Mouse (Mus musculus) cerebellum, adult 2 months (tissue): Measurements from ENCODE around the gene Slc27a1.

Experiments
- CTCF ChIP-seq: fragments of 200-500 bp; IDR thresholded peaks from 2 replicates; pipeline ENCODE4 v1.5.1; 2011; ENCODE audit warnings: low read depth, mild to moderate bottlenecking, control low read depth, low read length, moderate library complexity, borderline replicate concordance; ENCODE audit not compliant: insufficient read depth
- POLR2A ChIP-seq: fragments of 200-500 bp; IDR thresholded peaks from 2 replicates; pipeline ENCODE4 v1.6.1; 2011; ENCODE audit warnings: low read length, control low read depth, borderline replicate concordance; ENCODE audit not compliant: insufficient read depth

DNA sequence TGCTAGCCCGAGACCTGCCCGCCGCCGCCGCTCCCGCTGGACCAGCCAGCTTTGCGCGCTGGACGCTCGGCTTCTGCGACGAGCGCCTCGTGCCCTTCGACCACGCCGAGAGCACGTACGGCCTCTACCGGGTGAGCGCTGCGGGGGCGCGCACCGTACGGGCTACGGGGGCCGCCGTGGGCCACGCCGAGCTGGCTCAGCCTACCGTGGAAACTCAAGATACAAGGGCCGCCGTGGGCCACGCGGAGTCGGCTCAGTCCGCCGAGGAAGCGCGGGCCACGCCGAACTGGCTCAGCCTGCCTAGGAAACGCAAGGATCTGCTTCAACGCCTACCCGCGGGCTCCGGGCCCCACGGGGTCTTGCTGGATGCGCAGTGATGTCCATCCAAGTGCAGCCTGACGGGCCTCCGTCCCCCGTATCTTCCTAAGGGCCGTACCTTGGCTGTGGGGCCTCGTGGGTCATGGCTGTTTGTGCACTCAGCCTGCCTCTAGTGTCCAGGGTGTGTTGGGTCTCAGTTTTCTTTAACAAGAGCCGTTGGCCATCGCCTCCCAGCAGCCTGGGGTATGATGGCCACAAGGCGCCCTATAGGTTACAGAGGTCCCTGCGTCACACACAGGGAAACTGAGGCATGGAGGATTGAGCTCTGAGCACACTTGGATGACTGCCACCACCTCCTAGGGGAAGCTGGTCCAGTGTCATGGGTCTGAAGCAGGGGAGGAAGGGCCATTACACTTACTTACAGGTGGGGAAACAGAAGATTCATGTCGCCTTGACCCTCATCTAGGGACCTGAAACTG, 23.9 kb downstream of the Slc27a1 start:
- TF ChIP-seq POLR2A, result no peak; the same call in 1 of the 2 replicates
- no peak for TF ChIP-seq CTCF
